Mouse (Mus musculus): ENCODE data around the gene Gzme.

DNA sequence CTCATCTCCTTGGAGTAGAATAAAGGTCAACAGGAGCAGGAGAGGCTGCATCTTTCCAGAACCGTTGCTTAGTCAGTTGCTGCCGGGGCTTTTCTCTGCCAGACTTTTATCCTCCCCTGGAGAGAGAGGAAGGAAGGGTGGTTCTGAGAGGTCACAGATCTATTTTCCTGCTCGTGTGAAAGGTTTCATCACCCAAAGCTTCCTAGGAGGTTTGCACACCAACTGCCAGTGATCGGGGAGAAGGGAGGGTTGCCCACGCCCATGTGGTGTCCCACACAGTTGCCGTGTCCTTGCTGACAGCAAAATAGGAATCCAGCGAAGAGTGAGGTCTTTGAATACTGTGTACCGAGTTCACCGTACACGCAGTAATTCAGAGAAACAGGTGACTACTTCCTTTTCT, 18.0 kb downstream of the Gzme start, which contains the start of gene Ctsg:
- TF ChIP-seq CTCF (IDR thresholded peaks at IDR 0.05) (no peak), POLR2A (IDR thresholded peaks at IDR 0.05; ENCODE audit: insufficient read depth, low read depth, low read length) (no peak), EP300 (IDR thresholded peaks at IDR 0.05; ENCODE audit: insufficient read depth, low read depth, low read length) (no peak)

Data from heart, adult 2 months (tissue).